Mouse (Mus musculus) MEL (cell line): ENCODE measurements at regions not wholly inside any gene's neighbourhood (a gene's known extent, or its start where the extent isn't known, plus 50 kb on each side); places are given as distances from the start of the nearest gene placed in this dataset.

Experiments used
- DNase-seq: peaks from one replicate; pipeline ENCODE4 v3.0.0; 2011; ENCODE audit warnings: low read depth, low spot score
- H3K27ac ChIP-seq: 2 replicates; pipeline ENCODE4 v1.5.1; 2012; ENCODE audit warnings: low read depth, mild to moderate bottlenecking, control low read depth, low read length, moderate library complexity; ENCODE audit not compliant: control insufficient read depth
- H3K27me3 ChIP-seq, 2 experiments: fragments of 150-350 bp in 1 of 2; sonication (generic) in 1 of 2; 2 replicates each; pipeline ENCODE4 v1.6.1; 2012; ENCODE audit warnings: low read length in 2 of 2, mild to moderate bottlenecking in 2 of 2, improper control_type of control experiment in 1 of 2, moderate library complexity in 1 of 2; ENCODE audit not compliant: insufficient read depth in 2 of 2, control insufficient read depth in 1 of 2
- H3K36me3 ChIP-seq, 2 experiments: 2 replicates each; pipeline ENCODE4 v1.6.1; 2012 to 2014; ENCODE audit warnings: low read length in 2 of 2, improper control_type of control experiment in 1 of 2, inconsistent platforms in 1 of 2, mild to moderate bottlenecking in 1 of 2; ENCODE audit not compliant: insufficient read depth in 2 of 2, control insufficient read depth in 1 of 2
- H3K4me1 ChIP-seq, 2 experiments: fragments of 150-350 bp in 1 of 2; sonication (generic) in 1 of 2; 2 replicates each; pipeline ENCODE4 v1.6.1; 2012; ENCODE audit warnings: low read length in 2 of 2, improper control_type of control experiment in 1 of 2, mild to moderate bottlenecking in 1 of 2; ENCODE audit not compliant: insufficient read depth in 2 of 2, control insufficient read depth in 1 of 2
- H3K4me3 ChIP-seq, 2 experiments: fragments of 150-350 bp in 1 of 2; sonication (generic) in 1 of 2; 2 replicates each; pipeline ENCODE4 v1.5.1; 2012; ENCODE audit warnings: low read depth in 2 of 2, low read length in 2 of 2, mild to moderate bottlenecking in 2 of 2, moderate library complexity in 2 of 2, control low read depth in 1 of 2, improper control_type of control experiment in 1 of 2; ENCODE audit not compliant: control insufficient read depth in 1 of 2, insufficient read depth in 1 of 2
- H3K79me2 ChIP-seq: 2 replicates; pipeline ENCODE4 v1.6.1; 2012; ENCODE audit warnings: mild to moderate bottlenecking, low read length, moderate library complexity; ENCODE audit not compliant: control insufficient read depth, poor library complexity, insufficient read depth
- H3K9ac ChIP-seq: 2 replicates; pipeline ENCODE4 v1.6.1; 2012; ENCODE audit warnings: low read depth, mild to moderate bottlenecking, control low read depth, low read length, moderate library complexity; ENCODE audit not compliant: control insufficient read depth, poor library complexity, severe bottlenecking
- H3K9me3 ChIP-seq: fragments of 150-350 bp; sonication (generic); replicated peaks from 2 replicates; pipeline ENCODE4 v1.6.1; 2012; ENCODE audit warnings: mild to moderate bottlenecking, low read length, improper control_type of control experiment, moderate library complexity; ENCODE audit not compliant: insufficient read depth
- BHLHE40 ChIP-seq: IDR thresholded peaks from 2 replicates; pipeline ENCODE4 v1.6.1; 2012; ENCODE audit warnings: low read depth, mild to moderate bottlenecking, inconsistent platforms, low read length, improper control_type of control experiment, borderline replicate concordance
- CHD1 ChIP-seq: IDR thresholded peaks from 2 replicates; pipeline ENCODE4 v1.6.1; 2012; ENCODE audit warnings: low read depth, mild to moderate bottlenecking, inconsistent platforms, low read length, improper control_type of control experiment
- CTCF ChIP-seq, 3 experiments: IDR thresholded peaks in 2 of 3; conservative IDR thresholded peaks in 1 of 3; 2 replicates each; pipeline ENCODE4 v1.5.1; 2011 to 2012; ENCODE audit warnings: low read length in 3 of 3, low read depth in 2 of 3, mild to moderate bottlenecking in 2 of 3, improper control_type of control experiment in 1 of 3, inconsistent platforms in 1 of 3, mixed read lengths in 1 of 3, moderate library complexity in 1 of 3; ENCODE audit not compliant: control insufficient read depth in 1 of 3, insufficient read depth in 1 of 3, poor library complexity in 1 of 3, severe bottlenecking in 1 of 3
- GABPA ChIP-seq: IDR thresholded peaks from 2 replicates; pipeline ENCODE4 v1.6.1; 2012; ENCODE audit warnings: low read depth, mild to moderate bottlenecking, inconsistent platforms, low read length, improper control_type of control experiment, moderate library complexity
- HCFC1 ChIP-seq: IDR thresholded peaks from 2 replicates; pipeline ENCODE4 v1.6.1; 2012; ENCODE audit warnings: low read depth, mild to moderate bottlenecking, inconsistent platforms, low read length, improper control_type of control experiment, moderate library complexity
- MAZ ChIP-seq: IDR thresholded peaks from 2 replicates; pipeline ENCODE4 v1.6.1; 2012; ENCODE audit warnings: low read depth, mild to moderate bottlenecking, inconsistent platforms, low read length, improper control_type of control experiment
- MEF2A ChIP-seq: IDR thresholded peaks from 2 replicates; pipeline ENCODE4 v1.6.1; 2014; ENCODE audit warnings: low read depth, mild to moderate bottlenecking, inconsistent platforms, low read length, improper control_type of control experiment; ENCODE audit not compliant: poor library complexity, insufficient replicate concordance, severe bottlenecking; ENCODE audit errors: extremely low read depth
- MXI1 ChIP-seq: IDR thresholded peaks from 2 replicates; pipeline ENCODE4 v1.6.1; 2011; ENCODE audit warnings: mild to moderate bottlenecking, low read depth, low read length, improper control_type of control experiment
- MYB ChIP-seq: IDR thresholded peaks from 2 replicates; pipeline ENCODE4 v1.6.1; 2011; ENCODE audit warnings: mild to moderate bottlenecking, low read depth, low read length, improper control_type of control experiment
- MYC ChIP-seq: IDR thresholded peaks from 2 replicates; pipeline ENCODE4 v1.6.1; 2011; ENCODE audit warnings: low read depth, mild to moderate bottlenecking, low read length, improper control_type of control experiment, moderate library complexity
- SIN3A ChIP-seq: IDR thresholded peaks from 2 replicates; pipeline ENCODE4 v1.6.1; 2012; ENCODE audit warnings: low read length, improper control_type of control experiment, inconsistent platforms
- SMC3 ChIP-seq: IDR thresholded peaks from 2 replicates; pipeline ENCODE4 v1.6.1; 2011; ENCODE audit warnings: low read depth, low read length, improper control_type of control experiment
- TAL1 ChIP-seq: IDR thresholded peaks from 2 replicates; pipeline ENCODE4 v1.6.1; 2012; ENCODE audit warnings: mild to moderate bottlenecking, inconsistent platforms, low read length, moderate library complexity, mixed read lengths
- TBP ChIP-seq: IDR thresholded peaks from 2 replicates; pipeline ENCODE4 v1.8.0; 2011; ENCODE audit warnings: low read depth, low read length, improper control_type of control experiment
- TCF12 ChIP-seq: IDR thresholded peaks from 2 replicates; pipeline ENCODE4 v1.6.1; 2014; ENCODE audit warnings: low read depth, mild to moderate bottlenecking, inconsistent platforms, low read length, improper control_type of control experiment, moderate library complexity
- USF2 ChIP-seq, 2 experiments: IDR thresholded peaks; 2 replicates each; pipeline ENCODE4 v1.6.1; 2011 to 2012; ENCODE audit warnings: improper control_type of control experiment in 2 of 2, low read length in 2 of 2, borderline replicate concordance in 1 of 2, inconsistent platforms in 1 of 2, low read depth in 1 of 2, mild to moderate bottlenecking in 1 of 2; ENCODE audit not compliant: insufficient read depth in 1 of 2
- ZKSCAN1 ChIP-seq: IDR thresholded peaks from 2 replicates; pipeline ENCODE4 v1.6.1; 2012; ENCODE audit warnings: low read depth, mild to moderate bottlenecking, inconsistent platforms, low read length, improper control_type of control experiment, moderate library complexity

GRCm38 (mm10) chr1:154139488-154139887, 61.5 kb upstream of the Zfp648 start:
- H3K4me3 ChIP-seq = no peak overlapping the region
- no peak overlapping the region for H3K9ac ChIP-seq
- H3K79me2 ChIP-seq = no peaks in the 10 kb centered on the region
- no peak for TF ChIP-seq MYB
- no peak for TF ChIP-seq BHLHE40
- TF ChIP-seq SIN3A = no peak
- TF ChIP-seq TCF12 = no peak
- no peak for TF ChIP-seq MYC
- no peak for TF ChIP-seq MEF2A
- TF ChIP-seq, all 39 proteins: peak for 0
- DNase-seq = no peak
- no peaks in the 10 kb centered on the region for H3K9me3 ChIP-seq
- no peaks in the 10 kb centered on the region for H3K4me1 ChIP-seq
- H3K27me3 ChIP-seq = no peaks in the 10 kb centered on the region
- no peaks in the 10 kb centered on the region for H3K36me3 ChIP-seq
- no peak overlapping the region for H3K27ac ChIP-seq

GRCm38 (mm10) chr1:154143691-154144090, 57.3 kb upstream of the Zfp648 start:
- Histone ChIP-seq H3K4me1 (no peaks in the 10 kb centered on the region), H3K27me3 (no peaks in the 10 kb centered on the region), H3K9me3 (no peaks in the 10 kb centered on the region), H3K27ac (no peak overlapping the region), H3K79me2 (no peaks in the 10 kb centered on the region), H3K36me3 (no peaks in the 10 kb centered on the region), H3K4me3 (no peak overlapping the region), H3K9ac (no peak overlapping the region)
- no peak for TF ChIP-seq TBP
- TF ChIP-seq SMC3 = no peak
- TF ChIP-seq ZKSCAN1 = no peak
- TF ChIP-seq MXI1 = no peak
- TF ChIP-seq CHD1 = no peak
- no peak for TF ChIP-seq BHLHE40
- TF ChIP-seq CTCF (IDR thresholded peaks at IDR 0.05 in 2 of 3, conservative IDR thresholded peaks at IDR 0.05 in 1 of 3; ENCODE audit: control insufficient read depth in 1 of 3, insufficient read depth in 1 of 3, low read depth in 2 of 3, low read length in 3 of 3, poor library complexity in 1 of 3, severe bottlenecking in 1 of 3) = no peak
- no peak for TF ChIP-seq USF2 (IDR thresholded peaks at IDR 0.05; ENCODE audit: borderline replicate concordance in 1 of 2, insufficient read depth in 1 of 2, low read depth in 1 of 2, low read length in 2 of 2)
- TF ChIP-seq TAL1 = no peak
- no peak for TF ChIP-seq MYC
- no peak for DNase-seq

- TF ChIP-seq TBP = no peak
- no peak for TF ChIP-seq MYB
- no peak for TF ChIP-seq MXI1
- TF ChIP-seq GABPA = no peak
- TF ChIP-seq MAZ = no peak
- no peak for TF ChIP-seq HCFC1
- Histone ChIP-seq H3K79me2 (no peaks in the 10 kb centered on the region), H3K9me3 (no peaks in the 10 kb centered on the region), H3K27ac (no peak overlapping the region), H3K36me3 (no peaks in the 10 kb centered on the region), H3K4me3 (no peak overlapping the region), H3K4me1 (no peaks in the 10 kb centered on the region), H3K9ac (no peak overlapping the region), H3K27me3 (no peaks in the 10 kb centered on the region)
- DNase-seq = no peak
These were observed 53.9 kb upstream of the Zfp648 start for GRCm38 (mm10) chr1:154147001-154147571.
